Mouse (Mus musculus): ENCODE results near the gene Nrp2. TPM values are rescaled to one million over a fixed set of nuclear protein-coding genes. Genes with fewer than 3 reads are reported as not detected.

The Nrp2 gene
- polyA plus RNA-seq, 1 experiment = 2.0 TPM

- TF ChIP-seq POLR2A (IDR thresholded peaks at IDR 0.05; ENCODE audit: control insufficient read depth, low read depth, low read length) (no peak), CTCF (IDR thresholded peaks at IDR 0.05; ENCODE audit: control insufficient read depth, insufficient read depth, insufficient replicate concordance, low read depth, low read length) (no peak)
Measured at GRCm38 (mm10) chr1:62720176-62720575, 17.1 kb downstream of the Nrp2 start.

GRCm38 (mm10) chr1:62720727-62721705 is 17.9 kb downstream of the Nrp2 start:
- TF ChIP-seq CTCF (IDR thresholded peaks at IDR 0.05; ENCODE audit: control insufficient read depth, insufficient read depth, insufficient replicate concordance, low read depth, low read length) (no peak), POLR2A (IDR thresholded peaks at IDR 0.05; ENCODE audit: control insufficient read depth, low read depth, low read length) (no peak)
- no peak overlapping the region for H3K4me3 ChIP-seq (ENCODE audit: control insufficient read depth, low read depth, low read length)
- H3K36me3 ChIP-seq (ENCODE audit: control insufficient read depth, insufficient read depth, low read length) = no peaks in the 10 kb centered on the region
- H3K27ac ChIP-seq (ENCODE audit: control insufficient read depth, insufficient read depth, low read depth, low read length) = no peak overlapping the region
- H3K27me3 ChIP-seq (ENCODE audit: control insufficient read depth, insufficient read depth, low read length) = no peaks in the 10 kb centered on the region
- H3K4me1 ChIP-seq (ENCODE audit: control insufficient read depth, insufficient read depth, low read length) = no peaks in the 10 kb centered on the region

More at GRCm38 (mm10) chr1:62720176-62720575, 17.1 kb downstream of the Nrp2 start:
- H3K4me3 ChIP-seq (ENCODE audit: control insufficient read depth, low read depth, low read length) = no peak overlapping the region
- no peaks in the 10 kb centered on the region for H3K27me3 ChIP-seq (ENCODE audit: control insufficient read depth, insufficient read depth, low read length)
- no peaks in the 10 kb centered on the region for H3K36me3 ChIP-seq (ENCODE audit: control insufficient read depth, insufficient read depth, low read length)
- no peak overlapping the region for H3K27ac ChIP-seq (ENCODE audit: control insufficient read depth, insufficient read depth, low read depth, low read length)
- H3K4me1 ChIP-seq (ENCODE audit: control insufficient read depth, insufficient read depth, low read length) = no peaks in the 10 kb centered on the region

GRCm38 (mm10) chr1:62721706-62722187 is 18.7 kb downstream of the Nrp2 start:
- H3K27ac ChIP-seq (ENCODE audit: control insufficient read depth, insufficient read depth, low read depth, low read length) = no peak overlapping the region
- H3K4me1 ChIP-seq (ENCODE audit: control insufficient read depth, insufficient read depth, low read length) = no peaks in the 10 kb centered on the region
- no peak for TF ChIP-seq CTCF (IDR thresholded peaks at IDR 0.05; ENCODE audit: control insufficient read depth, insufficient read depth, insufficient replicate concordance, low read depth, low read length)
- no peak for TF ChIP-seq POLR2A (IDR thresholded peaks at IDR 0.05; ENCODE audit: control insufficient read depth, low read depth, low read length)
- H3K4me3 ChIP-seq (ENCODE audit: control insufficient read depth, low read depth, low read length) = no peak overlapping the region
- no peaks in the 10 kb centered on the region for H3K27me3 ChIP-seq (ENCODE audit: control insufficient read depth, insufficient read depth, low read length)
- no peaks in the 10 kb centered on the region for H3K36me3 ChIP-seq (ENCODE audit: control insufficient read depth, insufficient read depth, low read length)

GRCm38 (mm10) chr1:62722526-62722925 is 19.4 kb downstream of the Nrp2 start:
- no peaks in the 10 kb centered on the region for H3K4me1 ChIP-seq (ENCODE audit: control insufficient read depth, insufficient read depth, low read length)

GRCm38 (mm10) chr1:62723891-62724290 is 20.8 kb downstream of the Nrp2 start:
- H3K4me3 ChIP-seq (ENCODE audit: control insufficient read depth, low read depth, low read length) = no peak overlapping the region
- H3K4me1 ChIP-seq (ENCODE audit: control insufficient read depth, insufficient read depth, low read length) = no peaks in the 10 kb centered on the region; the same call in 1 of the 2 replicates
- H3K27ac ChIP-seq (ENCODE audit: control insufficient read depth, insufficient read depth, low read depth, low read length) = peak overlapping the region; percentile 51; the same call in 1 of the 2 replicates
- no peak for TF ChIP-seq POLR2A (IDR thresholded peaks at IDR 0.05; ENCODE audit: control insufficient read depth, low read depth, low read length)
- TF ChIP-seq CTCF (IDR thresholded peaks at IDR 0.05; ENCODE audit: control insufficient read depth, insufficient read depth, insufficient replicate concordance, low read depth, low read length) = no peak
- no peaks in the 10 kb centered on the region for H3K36me3 ChIP-seq (ENCODE audit: control insufficient read depth, insufficient read depth, low read length)
- H3K27me3 ChIP-seq (ENCODE audit: control insufficient read depth, insufficient read depth, low read length) = no peaks in the 10 kb centered on the region

More at GRCm38 (mm10) chr1:62722526-62722925, 19.4 kb downstream of the Nrp2 start:
- Histone ChIP-seq H3K27me3 (ENCODE audit: control insufficient read depth, insufficient read depth, low read length) (no peaks in the 10 kb centered on the region), H3K27ac (ENCODE audit: control insufficient read depth, insufficient read depth, low read depth, low read length) (no peak overlapping the region), H3K36me3 (ENCODE audit: control insufficient read depth, insufficient read depth, low read length) (no peaks in the 10 kb centered on the region), H3K4me3 (ENCODE audit: control insufficient read depth, low read depth, low read length) (no peak overlapping the region)
- TF ChIP-seq CTCF (IDR thresholded peaks at IDR 0.05; ENCODE audit: control insufficient read depth, insufficient read depth, insufficient replicate concordance, low read depth, low read length) = peak; percentile 99
- TF ChIP-seq POLR2A (IDR thresholded peaks at IDR 0.05; ENCODE audit: control insufficient read depth, low read depth, low read length) = no peak

- TF ChIP-seq POLR2A (IDR thresholded peaks at IDR 0.05; ENCODE audit: control insufficient read depth, low read depth, low read length) (no peak), CTCF (IDR thresholded peaks at IDR 0.05; ENCODE audit: control insufficient read depth, insufficient read depth, insufficient replicate concordance, low read depth, low read length) (no peak)
- Histone ChIP-seq H3K27me3 (ENCODE audit: control insufficient read depth, insufficient read depth, low read length) (no peaks in the 10 kb centered on the region), H3K4me3 (ENCODE audit: control insufficient read depth, low read depth, low read length) (no peak overlapping the region), H3K4me1 (ENCODE audit: control insufficient read depth, insufficient read depth, low read length) (no peaks in the 10 kb centered on the region; the same call in 1 of the 2 replicates), H3K27ac (ENCODE audit: control insufficient read depth, insufficient read depth, low read depth, low read length) (peak overlapping the region; percentile 63), H3K36me3 (ENCODE audit: control insufficient read depth, insufficient read depth, low read length) (no peaks in the 10 kb centered on the region)
Measured at GRCm38 (mm10) chr1:62724461-62725021, 21.5 kb downstream of the Nrp2 start.
